Mouse (Mus musculus) neural tube, embryonic 11.5 days (tissue): ENCODE measurements around the gene Tigd2. TPM values are rescaled to one million over a fixed set of nuclear protein-coding genes. Genes with fewer than 3 reads are reported as not detected.

Experiments used
- ATAC-seq: fragments of 200-750 bp; cut with Nextera tagmentation; 2 replicates; pipeline ENCODE4 v1.8.0; 2017; ENCODE audit warnings: moderate number of reproducible peaks, mild to moderate bottlenecking, moderate TSS enrichment, moderate library complexity; ENCODE audit not compliant: insufficient read depth, low FRiP score, low TSS enrichment
- DNase-seq: peaks from one replicate; pipeline ENCODE4 v3.0.0-alpha.2; 2015; ENCODE audit warnings: low spot score
- H3K27ac ChIP-seq: fragments of 300-500 bp; sonication (generic); 2 replicates; pipeline ENCODE4 v1.5.1; 2014; ENCODE audit warnings: low read depth, mild to moderate bottlenecking, low read length
- H3K27me3 ChIP-seq: fragments of 300-500 bp; sonication (generic); 2 replicates; pipeline ENCODE4 v1.6.1; 2014; ENCODE audit warnings: mild to moderate bottlenecking, low read length, mixed read lengths; ENCODE audit not compliant: control insufficient read depth, insufficient read depth
- H3K36me3 ChIP-seq: fragments of 300-500 bp; sonication (generic); 2 replicates; pipeline ENCODE4 v1.6.1; 2014; ENCODE audit warnings: mild to moderate bottlenecking, low read length, moderate library complexity, mixed read lengths; ENCODE audit not compliant: control insufficient read depth, insufficient read depth
- H3K4me1 ChIP-seq: fragments of 300-500 bp; sonication (generic); 2 replicates; pipeline ENCODE4 v1.6.1; 2014; ENCODE audit warnings: low read length, mixed read lengths; ENCODE audit not compliant: control insufficient read depth, insufficient read depth
- H3K4me2 ChIP-seq: fragments of 300-500 bp; sonication (generic); 2 replicates; pipeline ENCODE4 v1.6.1; 2014; ENCODE audit warnings: low read depth, mild to moderate bottlenecking, moderate library complexity
- H3K4me3 ChIP-seq: fragments of 300-500 bp; sonication (generic); 2 replicates; pipeline ENCODE4 v1.5.1; 2014; ENCODE audit warnings: low read depth, low read length
- H3K9ac ChIP-seq: fragments of 300-500 bp; sonication (generic); 2 replicates; pipeline ENCODE4 v1.6.1; 2014; ENCODE audit warnings: mild to moderate bottlenecking, low read length
- H3K9me3 ChIP-seq: fragments of 300-500 bp; sonication (generic); 2 replicates; pipeline ENCODE4 v1.6.1; 2016; ENCODE audit warnings: low read length; ENCODE audit not compliant: control insufficient read depth
- WGBS: fragments of 180-500 bp; shearing (Covaris S2); extraction: QIAGEN DNeasy Blood & Tissue Kit; methylation state at CpG from one replicate; pipeline ENCODE4 v1.1.7; 2014; 5-methylcytosine and 5-hydroxymethylcytosine counted together
- polyA plus RNA-seq: library from polyadenylated mRNA; unstranded; fragments of >200 nt; fragmentation: Nextera tagmentation; extraction: Ambion mirVana; gene quantifications from 2 replicates; pipeline ENCODE4 v1.2.1, GENCODE M21; 2014

The Tigd2 gene
- polyA plus RNA-seq, result 9.9 and 11.1 TPM in 2 replicates

- Histone ChIP-seq H3K27me3 (no peaks in the 10 kb centered on the region), H3K4me1 (peaks cover 3% of the 10 kb centered on the region), H3K36me3 (no peaks in the 10 kb centered on the region), H3K4me2 (peak within 1 kb of the TSS; percentile 46), H3K27ac (peak within 1 kb of the TSS; percentile 46; the same call in 1 of the 2 replicates), H3K9me3 (no peaks in the 10 kb centered on the region), H3K9ac (peak within 1 kb of the TSS; percentile 88), H3K4me3 (peak within 1 kb of the TSS; percentile 77)
- ATAC-seq, result peak; percentile 97
- DNase-seq, result peak; percentile 96
- under 1% methylated on average over 52 of the region's 62 CpGs for WGBS
Observed at GRCm38 (mm10) chr6:59208685-59209298, at the start of gene Tigd2. Gene Tigd2, plus strand, starts transcription at chr6:59208870.

GRCm38 (mm10) chr6:59161801-59162478 lies 46.7 kb upstream of the Tigd2 start:
- Histone ChIP-seq H3K9ac (no peak overlapping the region), H3K4me1 (no peaks in the 10 kb centered on the region), H3K27ac (no peak overlapping the region), H3K36me3 (no peaks in the 10 kb centered on the region), H3K4me2 (no peak overlapping the region), H3K27me3 (no peaks in the 10 kb centered on the region), H3K4me3 (no peak overlapping the region), H3K9me3 (no peaks in the 10 kb centered on the region)
- ATAC-seq, result no peak
- DNase-seq, result no peak
- 89% methylated on average over 4 of the region's 4 CpGs for WGBS

- H3K9ac ChIP-seq, result no peak overlapping the region
- H3K27me3 ChIP-seq, result no peaks in the 10 kb centered on the region
- no peak overlapping the region for H3K4me2 ChIP-seq
- no peak overlapping the region for H3K27ac ChIP-seq
- H3K4me1 ChIP-seq, result no peaks in the 10 kb centered on the region
- no peak for DNase-seq
- no peaks in the 10 kb centered on the region for H3K9me3 ChIP-seq
- no peak for ATAC-seq
- WGBS, result 86% methylated on average over 2 of the region's 2 CpGs
- H3K4me3 ChIP-seq, result no peak overlapping the region
- H3K36me3 ChIP-seq, result no peaks in the 10 kb centered on the region
Observed at GRCm38 (mm10) chr6:59162887-59163286, 45.8 kb upstream of the Tigd2 start.

GRCm38 (mm10) chr6:59163407-59163806 lies 45.3 kb upstream of the Tigd2 start:
- Histone ChIP-seq H3K9ac (no peak overlapping the region), H3K4me2 (no peak overlapping the region), H3K9me3 (no peaks in the 10 kb centered on the region), H3K27me3 (no peaks in the 10 kb centered on the region), H3K27ac (no peak overlapping the region), H3K36me3 (no peaks in the 10 kb centered on the region), H3K4me3 (no peak overlapping the region), H3K4me1 (no peaks in the 10 kb centered on the region)
- DNase-seq (no peak), ATAC-seq (no peak)
- WGBS, result 90% methylated on average over 3 of the region's 3 CpGs

- no peak overlapping the region for H3K4me3 ChIP-seq
- WGBS, result 20% methylated on average over 2 of the region's 2 CpGs
- no peak for ATAC-seq
Observed at GRCm38 (mm10) chr6:59168939-59169338, 39.7 kb upstream of the Tigd2 start.

GRCm38 (mm10) chr6:59171230-59171629 lies 37.4 kb upstream of the Tigd2 start:
- H3K4me2 ChIP-seq, result no peak overlapping the region
- H3K9ac ChIP-seq, result no peak overlapping the region
- 86% methylated on average over 3 of the region's 3 CpGs for WGBS
- no peak overlapping the region for H3K4me3 ChIP-seq
- H3K36me3 ChIP-seq, result no peaks in the 10 kb centered on the region
- H3K9me3 ChIP-seq, result no peaks in the 10 kb centered on the region
- no peak overlapping the region for H3K27ac ChIP-seq
- H3K27me3 ChIP-seq, result no peaks in the 10 kb centered on the region
- ATAC-seq (no peak), DNase-seq (no peak)
- no peaks in the 10 kb centered on the region for H3K4me1 ChIP-seq

More at GRCm38 (mm10) chr6:59168939-59169338, 39.7 kb upstream of the Tigd2 start:
- H3K36me3 ChIP-seq, result no peaks in the 10 kb centered on the region
- H3K27me3 ChIP-seq, result no peaks in the 10 kb centered on the region
- no peaks in the 10 kb centered on the region for H3K4me1 ChIP-seq
- no peak overlapping the region for H3K9ac ChIP-seq
- no peaks in the 10 kb centered on the region for H3K9me3 ChIP-seq
- no peak for DNase-seq
- no peak overlapping the region for H3K27ac ChIP-seq
- H3K4me2 ChIP-seq, result no peak overlapping the region

- Histone ChIP-seq H3K4me3 (no peak overlapping the region), H3K27me3 (no peaks in the 10 kb centered on the region), H3K27ac (no peak overlapping the region), H3K9me3 (no peaks in the 10 kb centered on the region), H3K4me1 (no peaks in the 10 kb centered on the region), H3K9ac (no peak overlapping the region), H3K4me2 (no peak overlapping the region), H3K36me3 (no peaks in the 10 kb centered on the region)
- DNase-seq, result no peak
- no peak for ATAC-seq
- 61% methylated on average over 1 of the region's 1 CpGs for WGBS
Observed at GRCm38 (mm10) chr6:59173940-59174339, 34.7 kb upstream of the Tigd2 start.

- Histone ChIP-seq H3K36me3 (no peaks in the 10 kb centered on the region), H3K9ac (no peak overlapping the region), H3K4me3 (no peak overlapping the region), H3K9me3 (no peaks in the 10 kb centered on the region), H3K27ac (no peak overlapping the region), H3K27me3 (no peaks in the 10 kb centered on the region), H3K4me2 (no peak overlapping the region), H3K4me1 (no peaks in the 10 kb centered on the region)
- ATAC-seq, result no peak
- no peak for DNase-seq
- 90% methylated on average over 3 of the region's 3 CpGs for WGBS
Observed at GRCm38 (mm10) chr6:59178051-59178450, 30.6 kb upstream of the Tigd2 start.
